Mouse (Mus musculus) cortical plate, adult 2 months (tissue): ENCODE measurements around the gene Bmp6. TPM values are rescaled to one million over a fixed set of nuclear protein-coding genes. Genes with fewer than 3 reads are reported as not detected.

ENCODE experiments used
- H3K27ac ChIP-seq: fragments of 200-500 bp; 2 replicates; pipeline ENCODE4 v1.5.1; 2012; ENCODE audit warnings: low read length, control low read depth, inconsistent platforms; ENCODE audit not compliant: insufficient read depth
- H3K4me1 ChIP-seq: fragments of 200-500 bp; 2 replicates; pipeline ENCODE4 v1.6.1; 2011; ENCODE audit warnings: low read length; ENCODE audit not compliant: control insufficient read depth, insufficient read depth
- H3K4me3 ChIP-seq: fragments of 200-500 bp; 2 replicates; pipeline ENCODE4 v1.5.1; 2011; ENCODE audit warnings: mild to moderate bottlenecking, low read length, control low read depth; ENCODE audit not compliant: insufficient read depth
- CTCF ChIP-seq: fragments of 200-500 bp; IDR thresholded peaks from 2 replicates; pipeline ENCODE4 v1.5.1; 2011; ENCODE audit warnings: mild to moderate bottlenecking, control low read depth, low read length; ENCODE audit not compliant: insufficient read depth; ENCODE audit errors: extremely low read depth
- POLR2A ChIP-seq: fragments of 200-500 bp; IDR thresholded peaks from 2 replicates; pipeline ENCODE4 v1.6.1; 2011; ENCODE audit warnings: mild to moderate bottlenecking, low read length, control low read depth; ENCODE audit not compliant: insufficient read depth; ENCODE audit errors: extremely low read depth
- polyA plus RNA-seq: library from polyadenylated mRNA; depleted of rRNA; stranded (reverse); fragments of >200 nt; gene quantifications from 2 replicates; pipeline ENCODE4 v1.2.3, GENCODE M21; 2012; rRNA removed

Gene Bmp6
- polyA plus RNA-seq: 5.8 and 7.0 TPM in 2 replicates

- Histone ChIP-seq H3K4me3 (peak within 1 kb of the TSS; percentile 14), H3K27ac (no peak within 1 kb of the TSS), H3K4me1 (0 out of 2 replicates have a peak, but pooled peaks cover 1% of the 10 kb centered on the region)
- TF ChIP-seq CTCF (no peak), POLR2A (peak; percentile 43; the same call in 1 of the 2 replicates)
Measured at GRCm38 (mm10) chr13:38344713-38345430, at the start of gene Bmp6. Bmp6 (plus strand) TSS chr13:38345107.

DNA sequence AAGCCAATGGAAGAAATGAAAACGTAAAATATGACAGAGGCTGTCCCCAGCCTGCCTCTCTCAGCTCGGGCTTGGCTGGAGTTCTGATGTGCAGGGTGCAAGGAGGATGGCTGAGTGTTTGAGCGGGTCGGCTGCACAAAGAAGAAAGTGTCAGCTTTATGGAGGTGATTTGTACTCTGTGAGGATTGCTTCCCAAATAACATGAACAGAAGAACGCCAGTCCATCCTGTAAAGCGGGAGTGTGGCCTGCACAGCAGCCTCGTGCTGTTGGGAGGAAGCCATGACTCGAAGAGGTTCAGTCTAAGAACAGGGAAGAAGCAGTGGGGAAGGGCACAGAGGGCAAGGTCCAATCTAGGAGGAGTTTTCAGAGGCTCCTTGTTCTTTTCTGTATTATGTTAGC, 48.7 kb upstream of the Bmp6 start:
- no peak for TF ChIP-seq CTCF
- TF ChIP-seq POLR2A: no peak
- Histone ChIP-seq H3K27ac (no peak overlapping the region), H3K4me1 (no peaks in the 10 kb centered on the region), H3K4me3 (no peak overlapping the region)

GRCm38 (mm10) chr13:38296601-38297000, 48.3 kb upstream of the Bmp6 start:
- Histone ChIP-seq H3K4me1 (no peaks in the 10 kb centered on the region), H3K27ac (no peak overlapping the region), H3K4me3 (no peak overlapping the region)
- TF ChIP-seq CTCF (no peak), POLR2A (no peak)

DNA sequence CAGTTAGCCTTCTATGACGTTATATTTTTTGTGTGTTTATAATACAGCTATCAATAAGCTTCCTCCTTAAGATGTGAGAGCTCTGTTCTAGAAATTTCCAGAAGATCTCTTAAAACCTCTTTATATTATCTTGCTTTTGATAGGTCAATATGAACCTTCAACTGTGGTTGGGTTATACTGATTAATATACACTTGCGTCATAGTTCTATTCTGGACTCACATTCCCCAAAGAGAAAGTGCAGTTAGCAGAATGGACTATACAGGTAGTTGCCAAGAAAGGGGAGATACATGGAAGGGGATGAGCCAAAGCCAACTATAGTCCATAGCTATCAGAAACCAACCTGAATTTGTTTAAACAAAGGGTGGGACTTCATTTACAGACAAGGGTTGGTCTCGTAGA, 33.8 kb upstream of the Bmp6 start:
- H3K4me3 ChIP-seq: no peak overlapping the region
- TF ChIP-seq POLR2A: no peak
- no peak for TF ChIP-seq CTCF

GRCm38 (mm10) chr13:38312357-38313040, 32.4 kb upstream of the Bmp6 start:
- Histone ChIP-seq H3K27ac (no peak overlapping the region), H3K4me1 (no peaks in the 10 kb centered on the region), H3K4me3 (no peak overlapping the region)
- no peak for TF ChIP-seq POLR2A
- no peak for TF ChIP-seq CTCF

More for the DNA sequence above, 33.8 kb upstream of the Bmp6 start:
- Histone ChIP-seq H3K4me1 (no peaks in the 10 kb centered on the region), H3K27ac (no peak overlapping the region)

DNA sequence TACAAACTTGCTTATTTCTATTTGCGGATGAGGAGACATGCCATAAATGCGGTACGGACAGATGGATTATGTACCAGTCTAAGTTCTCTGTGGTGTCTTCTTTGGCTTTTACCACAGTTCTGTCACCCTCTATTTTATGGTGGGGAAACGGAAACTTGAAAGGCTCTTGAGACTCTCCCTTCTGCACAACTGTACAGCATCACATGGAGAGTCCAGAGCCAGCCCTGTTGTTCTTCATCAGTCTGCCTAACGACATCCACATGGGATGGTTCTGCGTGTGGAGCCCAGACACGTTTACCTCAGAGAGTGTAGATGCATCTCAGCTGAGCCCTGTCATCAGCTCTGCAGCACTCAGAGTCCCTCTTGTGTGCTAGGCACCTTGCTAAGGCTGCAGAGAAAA, 30.3 kb upstream of the Bmp6 start:
- TF ChIP-seq POLR2A (no peak), CTCF (no peak)

GRCm38 (mm10) chr13:38318418-38318817, 26.5 kb upstream of the Bmp6 start:
- no peaks in the 10 kb centered on the region for H3K4me1 ChIP-seq
- no peak for TF ChIP-seq POLR2A
- TF ChIP-seq CTCF: no peak

More for the DNA sequence above, 30.3 kb upstream of the Bmp6 start:
- no peak overlapping the region for H3K4me3 ChIP-seq
- no peak overlapping the region for H3K27ac ChIP-seq
- no peaks in the 10 kb centered on the region for H3K4me1 ChIP-seq

DNA sequence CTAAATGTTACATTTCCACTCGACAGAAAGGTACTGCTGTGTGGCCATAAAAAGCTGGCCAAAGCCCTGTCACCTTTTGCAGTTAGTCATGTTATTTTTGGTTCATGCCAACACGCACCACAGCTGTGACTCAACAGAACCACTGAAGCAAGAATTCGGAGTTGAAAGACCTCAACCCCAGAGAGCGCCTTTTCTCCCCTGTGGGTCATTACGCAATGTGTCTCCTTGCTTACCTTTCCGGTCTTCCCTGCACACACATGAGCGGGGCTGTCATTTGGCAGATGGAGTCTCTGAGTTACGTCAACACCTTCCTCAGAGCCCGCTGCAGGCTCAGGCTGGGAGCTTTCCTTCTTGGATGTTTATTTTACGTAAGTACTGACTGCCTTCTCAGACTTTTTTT, 24.6 kb upstream of the Bmp6 start:
- TF ChIP-seq CTCF (no peak), POLR2A (no peak)
- Histone ChIP-seq H3K4me3 (no peak overlapping the region), H3K27ac (no peak overlapping the region), H3K4me1 (no peaks in the 10 kb centered on the region)

More at GRCm38 (mm10) chr13:38318418-38318817, 26.5 kb upstream of the Bmp6 start:
- Histone ChIP-seq H3K4me3 (no peak overlapping the region), H3K27ac (no peak overlapping the region)

DNA sequence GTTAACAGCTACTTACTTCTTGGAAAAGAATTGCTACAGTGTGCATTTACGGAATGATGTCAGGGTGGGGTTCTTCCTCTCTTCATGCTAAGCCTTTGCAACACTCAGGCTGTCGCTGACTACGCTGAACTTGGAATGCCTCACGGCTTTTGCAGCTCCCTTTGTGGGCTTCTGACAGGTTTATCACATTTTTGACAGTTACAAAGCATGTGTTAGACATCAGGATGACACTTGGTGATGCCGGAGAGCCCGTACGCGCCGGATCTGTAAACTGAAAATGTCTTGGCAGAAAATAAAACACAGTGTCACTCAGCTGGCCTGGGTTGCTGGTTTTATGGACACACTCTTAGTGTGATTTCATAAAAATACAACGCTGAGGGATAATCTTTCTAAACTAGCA, 20.5 kb upstream of the Bmp6 start:
- no peak overlapping the region for H3K27ac ChIP-seq
- TF ChIP-seq CTCF (no peak), POLR2A (no peak)

DNA sequence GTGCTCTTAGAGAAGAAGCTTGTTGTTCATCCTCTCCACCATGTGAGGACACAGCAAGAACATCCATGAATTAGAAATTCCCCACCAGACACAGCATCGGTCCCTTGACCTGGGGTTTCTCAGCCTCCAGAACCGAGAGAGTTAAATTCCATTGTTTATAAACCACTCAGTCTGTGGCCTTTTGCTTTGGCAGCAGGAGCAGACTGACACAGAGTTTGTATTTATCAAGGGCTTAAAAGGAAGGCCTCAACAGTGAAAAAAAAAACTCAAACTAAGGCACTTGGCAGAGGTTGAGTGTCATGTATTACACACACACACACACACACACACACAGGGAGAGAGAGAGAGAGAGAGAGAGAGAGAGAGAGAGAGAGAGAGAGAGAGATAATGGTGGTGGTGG, 17.5 kb upstream of the Bmp6 start:
- TF ChIP-seq CTCF: no peak
- Histone ChIP-seq H3K4me3 (no peak overlapping the region), H3K4me1 (no peaks in the 10 kb centered on the region)

More for the DNA sequence above, 20.5 kb upstream of the Bmp6 start:
- Histone ChIP-seq H3K4me3 (no peak overlapping the region), H3K4me1 (no peaks in the 10 kb centered on the region)

More for the DNA sequence above, 17.5 kb upstream of the Bmp6 start:
- H3K27ac ChIP-seq: no peak overlapping the region
